Mouse (Mus musculus): Measurements from ENCODE around the gene Slc22a7. TPM values are rescaled to one million over a fixed set of nuclear protein-coding genes. Genes with fewer than 3 reads are reported as not detected.

The Slc22a7 gene
- polyA plus RNA-seq (2012; rRNA removed): not detected in 2 replicates

GRCm38 (mm10) chr17:46438298-46438873 is at the start of gene Slc22a7:
TSS of gene Slc22a7 (minus strand) at chr17:46438457.

GRCm38 (mm10) chr17:46487431-46487830 is 49.2 kb upstream of the Slc22a7 start, which contains the start of gene Ttbk1:
TSS of gene Ttbk1 (minus strand) at chr17:46487675.

GRCm38 (mm10) chr17:46428761-46429414 is 9.4 kb downstream of the Slc22a7 start, which contains the start of gene Crip3:
TSS of gene Crip3 (plus strand) at chr17:46428926.

GRCm38 (mm10) chr17:46383294-46384060 is 54.8 kb downstream of the Slc22a7 start, which contains the start of gene Zfp318:
TSS of gene Zfp318 (plus strand) at chr17:46383731.

Other genes with a start within 250 kb of the Slc22a7 start
- 9.0 and 10.6 TPM in 2 replicates for gene Polh, start 235.8 kb downstream of the Slc22a7 start, polyA plus RNA-seq (2012; rRNA removed)
- gene Xpo5, start 235.7 kb downstream of the Slc22a7 start, polyA plus RNA-seq (2012; rRNA removed): 14.0 and 17.2 TPM in 2 replicates
- gene Polr1c, start 190.4 kb downstream of the Slc22a7 start, polyA plus RNA-seq (2012; rRNA removed): 39.7 and 46.5 TPM in 2 replicates
- 18.4 and 21.3 TPM in 2 replicates for gene Yipf3, start 190.4 kb downstream of the Slc22a7 start, polyA plus RNA-seq (2012; rRNA removed)
- 0.16 and 0.18 TPM in 2 replicates for gene Lrrc73, start 184.9 kb downstream of the Slc22a7 start, polyA plus RNA-seq (2012; rRNA removed)
- gene Tjap1, start 155.4 kb downstream of the Slc22a7 start, polyA plus RNA-seq (2012; rRNA removed): 10.6 and 11.4 TPM in 2 replicates
- 0.01 and 0.06 TPM in 2 replicates for gene Dlk2, start 141.0 kb downstream of the Slc22a7 start, polyA plus RNA-seq (2012; rRNA removed)
- gene Abcc10, start 110.1 kb downstream of the Slc22a7 start, polyA plus RNA-seq (2012; rRNA removed): 1.3 and 1.7 TPM in 2 replicates
- gene Zfp318, start 54.7 kb downstream of the Slc22a7 start, polyA plus RNA-seq (2012; rRNA removed): 2.3 and 2.6 TPM in 2 replicates
- gene Crip3, start 9.5 kb downstream of the Slc22a7 start, polyA plus RNA-seq (2012; rRNA removed): 0.13 and 0.15 TPM in 2 replicates
- 0.01 TPM in 2 replicates for gene Ttbk1, start 49.2 kb upstream of the Slc22a7 start, polyA plus RNA-seq (2012; rRNA removed)
- 14.7 and 15.5 TPM in 2 replicates for gene Dnph1, start 58.3 kb upstream of the Slc22a7 start, polyA plus RNA-seq (2012; rRNA removed)
- gene Cul9, start 107.9 kb upstream of the Slc22a7 start, polyA plus RNA-seq (2012; rRNA removed): 0.53 and 0.63 TPM in 2 replicates
- gene Srf, start 117.7 kb upstream of the Slc22a7 start, polyA plus RNA-seq (2012; rRNA removed): 15.7 and 15.8 TPM in 2 replicates
- 3.6 and 3.7 TPM in 2 replicates for gene Ptk7, start 191.0 kb upstream of the Slc22a7 start, polyA plus RNA-seq (2012; rRNA removed)
- gene Klc4, start 207.6 kb upstream of the Slc22a7 start, polyA plus RNA-seq (2012; rRNA removed): 3.3 and 4.2 TPM in 2 replicates
- 35.6 and 37.0 TPM in 2 replicates for gene Mrpl2, start 207.8 kb upstream of the Slc22a7 start, polyA plus RNA-seq (2012; rRNA removed)
- gene Cul7, start 211.9 kb upstream of the Slc22a7 start, polyA plus RNA-seq (2012; rRNA removed): 13.2 and 13.9 TPM in 2 replicates
- gene Rrp36, start 235.9 kb upstream of the Slc22a7 start, polyA plus RNA-seq (2012; rRNA removed): 21.1 and 24.2 TPM in 2 replicates
- 38.2 and 43.8 TPM in 2 replicates for gene Mea1, start 240.3 kb upstream of the Slc22a7 start, polyA plus RNA-seq (2012; rRNA removed)
- 34.0 and 41.3 TPM in 2 replicates for gene Klhdc3, start 242.5 kb upstream of the Slc22a7 start, polyA plus RNA-seq (2012; rRNA removed)

All from liver, embryonic 14 days (tissue).